Mouse (Mus musculus): ENCODE data around the gene Rprd1b.

DNA sequence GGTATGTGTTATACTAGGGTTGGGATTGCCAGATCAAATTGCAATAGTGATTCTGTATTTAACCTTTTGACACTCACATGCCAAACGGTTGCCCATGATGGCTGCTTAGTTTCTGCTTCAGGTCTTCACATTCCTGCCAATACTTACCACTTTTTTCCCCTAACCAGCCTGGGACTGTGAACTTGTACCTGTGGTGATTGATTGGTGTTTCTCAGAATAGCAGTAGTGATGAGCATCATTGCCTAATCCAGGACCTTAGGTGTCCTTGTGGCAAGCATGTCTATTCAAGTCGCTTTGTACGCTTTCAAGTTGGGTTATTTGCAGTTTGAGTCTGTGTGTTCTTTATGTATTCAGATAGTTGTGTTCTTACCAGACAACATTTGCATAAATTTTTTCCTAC lies 34.7 kb downstream of the Rprd1b start:
- TF ChIP-seq MYOG (IDR thresholded peaks at IDR 0.05; ENCODE audit: control insufficient read depth in 1 of 3, insufficient read depth in 1 of 3, insufficient read length in 2 of 3, low read depth in 2 of 3) (no peak), POLR2A (IDR thresholded peaks at IDR 0.05; ENCODE audit: insufficient read length, low read depth) (no peak), CEBPB (IDR thresholded peaks at IDR 0.05; ENCODE audit: insufficient read depth, poor library complexity, severe bottlenecking) (no peak), SRF (IDR thresholded peaks at IDR 0.05; ENCODE audit: control insufficient read depth, insufficient read length, low read depth) (no peak), TCF12 (IDR thresholded peaks at IDR 0.05; ENCODE audit: insufficient read depth, poor library complexity, severe bottlenecking) (no peak), POLR2AphosphoS2 (IDR thresholded peaks at IDR 0.05; ENCODE audit: insufficient read length, low read depth) (no peak), E2F4 (IDR thresholded peaks at IDR 0.05; ENCODE audit: insufficient read depth) (no peak), MAX (IDR thresholded peaks at IDR 0.05; ENCODE audit: low read depth) (no peak), REST (IDR thresholded peaks at IDR 0.05; ENCODE audit: insufficient read depth, insufficient read length) (no peak), MYOD1 (IDR thresholded peaks at IDR 0.05; ENCODE audit: control insufficient read depth in 1 of 3, insufficient read length in 2 of 3, low read depth in 2 of 3) (no peak)
